Mouse (Mus musculus): ENCODE results near the gene Ephb2.

Ephb2 gene

GRCm38 (mm10) chr4:136731761-136732160 is 104.0 kb downstream of the Ephb2 start:
- DNase-seq (ENCODE audit: low spot score): no peak

DNA sequence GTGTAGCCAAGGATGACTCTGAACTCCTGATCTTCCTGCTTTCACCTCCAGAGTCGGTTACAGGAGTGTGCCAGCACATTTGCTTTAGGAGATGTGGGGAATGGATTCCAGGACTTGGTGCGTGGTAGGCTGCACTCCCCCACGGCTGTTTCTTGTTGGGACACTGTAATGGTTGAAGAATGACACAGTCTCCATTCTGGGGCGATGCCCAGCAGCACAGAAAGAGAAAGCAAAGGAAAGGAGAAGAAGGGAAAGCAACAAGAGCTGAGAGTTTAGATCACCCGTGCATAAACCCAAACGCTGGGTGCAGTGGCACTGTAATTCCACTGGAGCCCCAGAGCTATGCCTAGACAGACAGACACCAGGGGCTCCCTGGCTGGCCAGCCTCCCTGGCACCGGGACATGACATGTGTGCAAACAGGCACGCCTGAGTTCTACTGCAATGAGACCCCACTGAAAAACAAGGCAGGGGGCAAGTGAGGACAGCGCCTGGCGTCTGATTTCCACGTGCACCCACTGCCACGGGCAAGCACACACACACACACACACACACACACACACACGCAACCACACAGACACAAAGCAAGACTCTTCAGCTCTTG is 104.7 kb downstream of the Ephb2 start:
- DNase-seq (ENCODE audit: low spot score): no peak

- no peak for DNase-seq (ENCODE audit: low spot score)
These were observed 105.3 kb downstream of the Ephb2 start for GRCm38 (mm10) chr4:136730501-136730900.

DNA sequence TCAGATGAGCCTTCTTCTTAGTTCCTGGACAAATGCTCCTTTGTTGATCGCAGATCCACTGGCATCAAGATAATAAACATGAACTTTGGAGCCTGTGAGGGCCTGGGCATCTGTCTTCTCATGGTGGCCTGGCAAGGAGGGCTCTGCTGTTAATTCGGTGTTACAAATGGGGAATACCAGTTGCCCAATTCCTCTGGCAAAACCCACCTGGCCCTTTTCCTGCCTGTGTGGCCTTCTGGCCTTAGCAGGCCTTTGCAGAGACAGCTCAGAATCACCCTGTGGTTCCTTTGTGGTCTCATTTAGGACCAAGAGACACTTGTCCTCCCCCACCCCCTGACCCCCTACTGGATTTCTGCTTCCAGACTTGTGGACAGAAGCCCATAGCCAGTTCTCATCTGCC is 106.2 kb downstream of the Ephb2 start:
- no peak for DNase-seq (ENCODE audit: low spot score)

DNA sequence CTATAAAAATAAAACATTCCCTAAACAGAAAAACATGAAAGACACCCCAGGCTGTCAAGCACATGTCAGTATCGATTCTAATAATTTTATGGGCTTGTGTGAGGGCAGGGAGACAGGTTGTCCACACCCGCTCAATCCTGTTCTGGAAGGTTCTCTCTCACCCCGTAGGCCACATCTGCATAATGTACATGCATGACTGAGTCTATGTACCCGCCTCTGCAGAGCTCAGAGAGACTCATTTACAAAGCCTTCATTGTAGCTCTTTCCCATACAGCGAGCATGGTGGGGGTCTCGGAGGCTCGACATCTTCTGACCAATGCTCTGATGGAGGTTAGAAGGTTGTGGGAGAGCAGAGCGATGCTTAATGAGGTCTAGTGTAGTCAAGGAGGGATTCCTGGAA is 108.8 kb downstream of the Ephb2 start:
- no peak for DNase-seq (ENCODE audit: low spot score)

DNA sequence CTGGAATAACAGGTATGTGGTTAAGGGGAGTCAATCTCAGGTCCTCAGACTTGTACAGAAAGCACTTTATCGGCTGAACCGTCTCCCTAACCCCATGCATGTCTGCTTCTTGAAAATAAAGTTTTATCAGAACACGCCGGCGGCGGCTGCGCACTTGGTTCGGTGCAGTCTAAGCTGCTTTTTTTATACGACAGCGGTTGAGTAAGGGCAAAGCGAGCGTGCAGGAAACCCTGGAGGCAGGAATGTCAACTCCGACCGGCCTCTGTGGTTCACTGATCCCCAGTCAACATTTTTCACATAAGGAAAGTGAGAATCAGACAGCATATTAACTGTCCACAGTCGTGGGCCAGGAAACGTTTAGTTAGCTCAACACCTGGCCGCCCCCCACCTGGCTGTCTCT is 111.1 kb downstream of the Ephb2 start:
- DNase-seq (ENCODE audit: low spot score): no peak

DNA sequence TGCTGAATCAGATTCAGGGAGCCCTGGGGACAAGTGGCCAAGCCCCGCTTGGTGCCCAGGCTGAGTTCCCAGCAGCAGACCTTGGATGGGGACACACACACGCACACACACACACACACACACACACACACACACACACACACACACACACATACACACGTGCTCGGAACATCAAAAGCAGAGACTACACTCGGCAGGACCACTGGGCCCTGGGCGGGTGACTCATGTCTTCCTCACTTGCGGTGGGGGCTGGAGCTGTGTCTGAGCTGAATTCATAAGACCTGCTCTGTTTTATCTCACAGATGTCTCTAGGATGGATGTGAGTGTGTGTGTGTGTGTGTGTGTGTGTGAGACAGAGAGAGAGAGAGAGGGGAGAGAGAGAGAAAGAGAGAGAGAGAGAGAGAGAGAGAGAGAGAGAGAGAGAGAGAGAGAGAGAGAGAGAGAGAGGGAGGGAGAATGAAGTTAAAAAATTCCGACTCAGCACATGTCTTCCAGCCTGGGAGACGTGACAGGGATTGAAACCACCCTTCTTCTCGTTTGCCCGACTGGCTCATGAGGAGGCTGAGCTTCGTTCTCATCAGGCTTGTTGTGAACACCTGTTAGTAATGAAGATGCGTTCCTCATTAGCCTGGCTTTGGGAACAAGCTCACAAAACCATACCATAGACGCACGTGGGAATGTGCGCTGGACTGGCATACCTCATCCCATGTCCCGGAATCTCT is 113.3 kb downstream of the Ephb2 start:
- no peak for DNase-seq (ENCODE audit: low spot score)

- no peak for DNase-seq (ENCODE audit: low spot score)
These were observed 113.9 kb downstream of the Ephb2 start for GRCm38 (mm10) chr4:136721937-136722336.

DNA sequence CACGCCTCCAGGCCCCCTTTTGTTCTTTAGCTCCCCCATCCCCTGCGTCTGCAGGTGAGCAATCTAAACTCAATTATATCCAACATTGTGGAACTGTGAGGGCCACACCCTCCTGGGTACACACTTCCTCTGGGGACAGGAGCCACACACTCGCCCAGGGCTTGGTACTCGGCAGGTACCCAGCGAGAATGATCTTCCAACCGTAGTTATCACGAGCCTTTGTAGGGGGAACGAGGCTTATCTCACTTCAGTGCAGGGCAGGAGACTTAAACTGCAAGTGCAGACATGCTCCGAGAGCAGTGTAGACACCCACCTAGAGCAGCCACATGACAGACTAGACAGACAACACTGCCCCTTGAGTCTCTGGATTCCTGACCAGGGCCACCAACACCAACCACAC is 115.8 kb downstream of the Ephb2 start:
- DNase-seq (ENCODE audit: low spot score): no peak

GRCm38 (mm10) chr4:136718193-136718986 is 117.4 kb downstream of the Ephb2 start:
- DNase-seq (ENCODE audit: low spot score): no peak

GRCm38 (mm10) chr4:136716561-136716972 is 119.2 kb downstream of the Ephb2 start:
- no peak for DNase-seq (ENCODE audit: low spot score)

DNA sequence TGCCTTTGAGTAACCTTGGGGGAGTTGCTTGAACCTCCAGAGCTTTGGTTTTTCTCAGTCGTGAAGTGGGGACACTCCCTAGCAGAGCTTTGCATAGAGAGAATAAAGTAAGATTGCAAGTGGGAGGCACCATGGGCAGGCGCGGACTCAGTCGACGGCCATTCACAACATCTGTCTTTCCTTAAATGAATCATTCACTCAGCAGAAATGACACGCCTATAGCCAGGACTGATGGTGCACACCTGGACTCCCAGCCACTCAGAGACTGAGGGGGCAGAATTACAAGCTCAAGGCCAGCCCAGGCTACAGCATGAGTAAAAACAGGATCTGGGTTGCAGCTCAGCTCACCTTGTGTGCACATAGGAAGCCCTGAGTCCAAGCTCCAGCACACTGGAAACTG is 121.3 kb downstream of the Ephb2 start:
- DNase-seq (ENCODE audit: low spot score): no peak

- DNase-seq (ENCODE audit: low spot score): no peak
These were observed 121.9 kb downstream of the Ephb2 start for GRCm38 (mm10) chr4:136713889-136714288.

DNA sequence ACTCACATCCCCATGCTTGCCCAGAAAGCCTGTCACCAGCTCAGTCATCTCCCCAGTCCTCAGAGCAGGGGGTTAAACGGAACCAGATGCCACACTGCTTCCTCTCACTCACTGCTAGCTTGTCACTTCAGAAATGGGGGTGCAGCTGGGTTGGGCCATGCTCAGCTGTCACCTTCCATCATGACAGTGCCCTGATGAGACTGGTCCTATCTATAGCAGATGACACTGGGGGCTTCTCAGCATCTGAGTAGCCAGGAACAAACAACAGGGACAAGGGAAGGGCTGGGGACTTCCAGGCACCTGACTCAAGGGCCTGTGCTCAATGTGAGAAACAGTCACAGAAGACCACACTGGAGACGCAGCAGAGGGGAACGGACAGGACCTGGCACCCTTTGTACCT is 122.4 kb downstream of the Ephb2 start:
- no peak for DNase-seq (ENCODE audit: low spot score)

- DNase-seq (ENCODE audit: low spot score): no peak
These were observed 123.6 kb downstream of the Ephb2 start for GRCm38 (mm10) chr4:136711985-136712768.

GRCm38 (mm10) chr4:136710345-136710744 is 125.4 kb downstream of the Ephb2 start:
- no peak for DNase-seq (ENCODE audit: low spot score)

DNA sequence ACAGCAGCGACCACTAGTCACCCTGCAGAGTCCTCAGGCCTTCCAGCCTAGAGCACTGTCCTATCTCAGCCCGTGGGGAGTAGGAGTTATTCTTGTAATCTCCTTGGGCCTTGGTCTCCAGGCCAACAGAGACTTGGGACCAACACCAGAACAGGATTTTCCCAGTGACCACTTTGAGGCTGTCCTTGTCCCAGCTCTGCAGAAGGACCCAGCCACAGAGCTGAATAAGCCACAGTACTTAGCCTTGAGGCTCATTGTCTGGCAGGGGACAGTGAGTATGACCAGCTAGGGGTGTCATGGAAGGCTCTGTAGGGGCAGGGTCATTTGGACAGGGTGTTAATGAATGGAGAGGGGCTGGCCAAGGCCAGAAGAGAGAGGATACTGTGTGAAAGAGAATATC is 126.8 kb downstream of the Ephb2 start:
- DNase-seq (ENCODE audit: low spot score): no peak

GRCm38 (mm10) chr4:136706696-136707095 is 129.1 kb downstream of the Ephb2 start:
- DNase-seq (ENCODE audit: low spot score): no peak

- no peak for DNase-seq (ENCODE audit: low spot score)
These were observed 130.7 kb downstream of the Ephb2 start for GRCm38 (mm10) chr4:136705091-136705490.

- DNase-seq (ENCODE audit: low spot score): no peak
These were observed 131.2 kb downstream of the Ephb2 start for GRCm38 (mm10) chr4:136704551-136704950.

DNA sequence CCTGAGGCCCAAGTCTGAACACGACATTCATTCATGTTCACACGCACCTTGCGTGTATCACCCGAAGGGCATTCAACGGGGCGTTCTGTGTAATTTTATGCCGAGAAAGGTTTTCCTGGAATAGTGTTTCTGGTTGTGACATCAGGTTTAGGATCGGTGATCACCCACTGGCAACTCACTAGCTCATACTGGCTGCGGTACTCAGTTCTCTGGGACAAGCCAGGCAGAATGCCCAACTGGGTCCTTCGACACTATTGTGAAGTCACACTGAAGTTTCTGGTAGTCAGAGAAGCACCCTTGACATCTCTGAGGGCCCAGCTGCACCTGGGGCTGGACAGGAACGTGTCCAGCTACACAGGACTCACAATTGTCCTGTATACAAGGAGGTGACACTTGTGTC is 132.4 kb downstream of the Ephb2 start:
- no peak for DNase-seq (ENCODE audit: low spot score)

GRCm38 (mm10) chr4:136702456-136702855 is 133.3 kb downstream of the Ephb2 start:
- no peak for DNase-seq (ENCODE audit: low spot score)
